Mouse (Mus musculus) hindbrain, embryonic 14.5 days (tissue): ENCODE data around the gene Phgdh. TPM values are rescaled to one million over a fixed set of nuclear protein-coding genes. Genes with fewer than 3 reads are reported as not detected.

Experiments
- ATAC-seq: fragments of 200-750 bp; cut with Nextera tagmentation; 2 replicates; pipeline ENCODE4 v1.8.0; 2017; ENCODE audit warnings: moderate number of reproducible peaks, mild to moderate bottlenecking, moderate TSS enrichment, moderate library complexity; ENCODE audit not compliant: low FRiP score
- DNase-seq: peaks from one replicate; pipeline ENCODE4 v3.0.0-alpha.2; 2015; ENCODE audit warnings: low spot score
- H3K27ac ChIP-seq: fragments of 300-500 bp; sonication (generic); 2 replicates; pipeline ENCODE4 v1.5.1; 2014; ENCODE audit warnings: mild to moderate bottlenecking, moderate library complexity
- H3K27me3 ChIP-seq: fragments of 300-500 bp; sonication (generic); 2 replicates; pipeline ENCODE4 v1.6.1; 2014; ENCODE audit warnings: mild to moderate bottlenecking, low read length, mixed read lengths; ENCODE audit not compliant: control insufficient read depth, insufficient read depth
- H3K36me3 ChIP-seq: fragments of 300-500 bp; sonication (generic); replicated peaks from 2 replicates; pipeline ENCODE4 v1.6.1; 2014; ENCODE audit not compliant: control insufficient read depth, insufficient read depth
- H3K4me1 ChIP-seq: fragments of 300-500 bp; sonication (generic); replicated peaks from 2 replicates; pipeline ENCODE4 v1.6.1; 2014; ENCODE audit warnings: antibody characterized with exemption, low read length, mixed read lengths; ENCODE audit not compliant: control insufficient read depth, insufficient read depth
- H3K4me2 ChIP-seq: fragments of 300-500 bp; sonication (generic); replicated peaks from 2 replicates; pipeline ENCODE4 v1.6.1; 2014; ENCODE audit warnings: mild to moderate bottlenecking, moderate library complexity
- H3K4me3 ChIP-seq: fragments of 300-500 bp; sonication (generic); replicated peaks from 2 replicates; pipeline ENCODE4 v1.5.1; 2014; ENCODE audit warnings: mild to moderate bottlenecking, low read length
- H3K9ac ChIP-seq: fragments of 300-500 bp; sonication (generic); 2 replicates; pipeline ENCODE4 v1.6.1; 2014
- H3K9me3 ChIP-seq: fragments of 300-500 bp; sonication (generic); 2 replicates; pipeline ENCODE4 v1.6.1; 2016; ENCODE audit warnings: low read length; ENCODE audit not compliant: control insufficient read depth
- WGBS: fragments of 180-500 bp; shearing (Covaris S2); extraction: QIAGEN DNeasy Blood & Tissue Kit; methylation state at CpG from one replicate; pipeline ENCODE4 v1.1.7; 2014; 5-methylcytosine and 5-hydroxymethylcytosine counted together
- polyA plus RNA-seq: library from polyadenylated mRNA; unstranded; fragments of >200 nt; fragmentation: Nextera tagmentation; extraction: Ambion mirVana; gene quantifications from 2 replicates; pipeline ENCODE4 v1.2.1, GENCODE M21; 2014

The Phgdh gene
- polyA plus RNA-seq, 1 experiment from 2014 or later, result 160 TPM

GRCm38 (mm10) chr3:98313294-98314155 lies 26.3 kb downstream of the Phgdh start:
- H3K4me1 ChIP-seq, result no peaks in the 10 kb centered on the region
- no peaks in the 10 kb centered on the region for H3K9me3 ChIP-seq
- DNase-seq, result no peak
- no peak overlapping the region for H3K27ac ChIP-seq
- H3K27me3 ChIP-seq, result no peaks in the 10 kb centered on the region
- ATAC-seq, result 0 out of 2 replicates have a peak, but pooled peaks have one; percentile 21
- no peak overlapping the region for H3K9ac ChIP-seq
- no peaks in the 10 kb centered on the region for H3K36me3 ChIP-seq
- WGBS, result 71% methylated on average over 9 of the region's 9 CpGs
- H3K4me2 ChIP-seq, result no peak overlapping the region
- no peak overlapping the region for H3K4me3 ChIP-seq

DNA sequence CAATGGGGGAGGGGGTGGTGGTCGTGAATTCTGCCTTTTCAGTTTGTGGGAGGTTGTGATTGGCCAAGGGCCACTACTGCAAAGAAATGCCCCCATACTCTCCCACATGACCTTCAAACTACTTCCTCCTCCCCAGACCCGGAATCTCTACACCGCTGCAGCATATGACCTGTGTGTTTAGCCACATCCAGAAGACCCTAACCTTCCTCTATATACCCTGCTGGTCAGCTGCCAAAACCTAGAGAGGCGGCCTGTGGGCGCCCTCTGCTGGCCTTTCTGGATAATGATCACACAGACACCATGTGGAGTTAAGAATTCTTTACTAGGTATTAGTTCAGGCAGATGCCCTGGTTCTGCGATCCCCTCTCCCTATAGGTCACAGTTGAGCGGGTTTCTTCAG lies 26.9 kb downstream of the Phgdh start:
- Histone ChIP-seq H3K27ac (no peak overlapping the region), H3K4me2 (no peak overlapping the region), H3K9ac (no peak overlapping the region), H3K4me3 (no peak overlapping the region), H3K36me3 (no peaks in the 10 kb centered on the region), H3K27me3 (no peaks in the 10 kb centered on the region), H3K9me3 (no peaks in the 10 kb centered on the region), H3K4me1 (no peaks in the 10 kb centered on the region)
- DNase-seq (peak; percentile 83), ATAC-seq (peak; percentile 61)
- WGBS, result 21% methylated on average over 6 of the region's 7 CpGs

- H3K9me3 ChIP-seq, result no peaks in the 10 kb centered on the region
- WGBS, result 85% methylated on average over 1 of the region's 1 CpGs
- ATAC-seq, result no peak
These were observed 29.3 kb downstream of the Phgdh start for GRCm38 (mm10) chr3:98310456-98310855.

DNA sequence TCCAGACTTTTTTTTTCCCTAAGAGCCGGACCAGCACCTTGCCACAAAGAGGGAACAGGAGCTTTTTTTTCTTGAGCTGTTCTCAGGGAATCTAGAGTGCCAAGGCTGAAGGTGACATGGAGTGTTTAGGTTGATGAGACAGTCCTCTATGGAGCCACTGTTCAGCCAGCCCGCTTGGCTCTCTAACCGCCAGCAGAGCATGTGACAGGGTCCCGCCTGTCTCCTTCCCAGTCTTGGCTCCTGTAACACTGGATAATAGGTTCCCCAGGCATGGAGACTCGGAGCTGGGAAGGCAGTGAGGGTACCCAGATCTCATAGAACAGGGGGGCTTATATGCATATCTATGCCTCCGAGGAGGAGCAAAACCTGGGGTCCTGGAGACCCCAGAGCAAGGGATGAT lies 31.2 kb downstream of the Phgdh start:
- ATAC-seq (no peak), DNase-seq (no peak)
- Histone ChIP-seq H3K4me3 (no peak overlapping the region), H3K9ac (no peak overlapping the region), H3K4me1 (no peaks in the 10 kb centered on the region), H3K9me3 (no peaks in the 10 kb centered on the region), H3K4me2 (no peak overlapping the region), H3K36me3 (no peaks in the 10 kb centered on the region), H3K27ac (no peak overlapping the region), H3K27me3 (no peaks in the 10 kb centered on the region)
- WGBS, result 76% methylated on average over 6 of the region's 6 CpGs

More at GRCm38 (mm10) chr3:98310456-98310855, 29.3 kb downstream of the Phgdh start:
- Histone ChIP-seq H3K27me3 (no peaks in the 10 kb centered on the region), H3K4me3 (no peak overlapping the region), H3K36me3 (no peaks in the 10 kb centered on the region), H3K4me2 (no peak overlapping the region), H3K27ac (no peak overlapping the region), H3K9ac (no peak overlapping the region), H3K4me1 (no peaks in the 10 kb centered on the region)
- no peak for DNase-seq

GRCm38 (mm10) chr3:98301761-98302160 lies 38.0 kb downstream of the Phgdh start:
- no peaks in the 10 kb centered on the region for H3K4me1 ChIP-seq
- 96% methylated on average over 3 of the region's 3 CpGs for WGBS

GRCm38 (mm10) chr3:98300266-98300665 lies 39.5 kb downstream of the Phgdh start:
- DNase-seq, result no peak
- Histone ChIP-seq H3K27me3 (no peaks in the 10 kb centered on the region), H3K9ac (no peak overlapping the region), H3K4me3 (no peak overlapping the region), H3K4me1 (no peaks in the 10 kb centered on the region), H3K4me2 (no peak overlapping the region), H3K9me3 (no peaks in the 10 kb centered on the region), H3K36me3 (no peaks in the 10 kb centered on the region), H3K27ac (no peak overlapping the region)
- no peak for ATAC-seq
- 96% methylated on average over 4 of the region's 4 CpGs for WGBS

More at GRCm38 (mm10) chr3:98301761-98302160, 38.0 kb downstream of the Phgdh start:
- no peak overlapping the region for H3K27ac ChIP-seq
- no peaks in the 10 kb centered on the region for H3K27me3 ChIP-seq
- no peak overlapping the region for H3K4me3 ChIP-seq
- H3K9ac ChIP-seq, result no peak overlapping the region
- no peak for DNase-seq
- no peaks in the 10 kb centered on the region for H3K36me3 ChIP-seq
- no peak for ATAC-seq
- no peaks in the 10 kb centered on the region for H3K9me3 ChIP-seq
- no peak overlapping the region for H3K4me2 ChIP-seq

DNA sequence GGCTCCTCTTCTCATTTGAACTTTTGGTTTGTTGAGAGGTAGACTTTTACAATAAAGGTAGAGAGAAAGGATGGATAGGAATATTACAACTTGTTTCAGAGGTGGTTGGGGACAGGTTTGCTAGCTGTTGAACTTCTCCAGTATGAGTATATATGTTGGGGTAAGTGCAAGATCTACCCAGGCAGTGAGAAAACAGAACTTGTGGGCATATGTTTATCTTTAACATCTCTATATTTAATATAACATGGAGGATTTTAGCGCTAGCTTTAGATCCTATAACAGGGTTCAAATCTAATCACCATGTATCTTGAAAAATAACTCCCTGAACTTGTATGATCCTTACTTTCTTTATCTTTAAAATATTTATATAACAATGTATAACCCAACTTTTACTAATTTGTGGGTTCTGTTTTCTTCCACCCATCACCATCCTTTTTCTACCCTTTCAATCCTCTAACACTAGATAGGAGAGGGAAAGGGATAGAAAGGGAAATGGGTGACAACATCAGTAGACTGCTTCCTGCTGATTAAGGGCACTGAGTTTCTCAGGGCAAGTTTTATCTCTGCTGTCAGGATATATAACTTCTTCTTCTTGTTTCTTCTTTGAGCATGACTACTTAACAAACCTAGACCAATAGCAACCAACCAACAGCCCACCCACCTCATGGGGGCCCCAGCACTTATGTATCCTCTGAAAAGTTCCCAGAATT lies 40.2 kb downstream of the Phgdh start:
- Histone ChIP-seq H3K27ac (no peak overlapping the region), H3K4me1 (no peaks in the 10 kb centered on the region), H3K9ac (no peak overlapping the region), H3K27me3 (no peaks in the 10 kb centered on the region), H3K9me3 (no peaks in the 10 kb centered on the region), H3K4me2 (no peak overlapping the region), H3K4me3 (no peak overlapping the region), H3K36me3 (no peaks in the 10 kb centered on the region)
- ATAC-seq (no peak), DNase-seq (no peak)
- 94% methylated on average over 1 of the region's 1 CpGs for WGBS

- ATAC-seq (no peak), DNase-seq (no peak)
- 0 out of 2 replicates have a peak, but pooled peaks cover 4% of the 10 kb centered on the region for H3K9me3 ChIP-seq
- WGBS, result 69% methylated on average over 10 of the region's 10 CpGs
- H3K4me3 ChIP-seq, result no peak overlapping the region
- H3K4me2 ChIP-seq, result no peak overlapping the region
- H3K9ac ChIP-seq, result no peak overlapping the region
- no peaks in the 10 kb centered on the region for H3K4me1 ChIP-seq
- H3K27me3 ChIP-seq, result no peaks in the 10 kb centered on the region
- no peak overlapping the region for H3K27ac ChIP-seq
- H3K36me3 ChIP-seq, result no peaks in the 10 kb centered on the region
These were observed 43.8 kb downstream of the Phgdh start for GRCm38 (mm10) chr3:98295965-98296364.

GRCm38 (mm10) chr3:98291044-98291443 lies 48.7 kb downstream of the Phgdh start:
- no peaks in the 10 kb centered on the region for H3K36me3 ChIP-seq
- H3K4me3 ChIP-seq, result no peak overlapping the region
- no peak for ATAC-seq
- H3K9me3 ChIP-seq, result 0 out of 2 replicates have a peak, but pooled peaks cover 10% of the 10 kb centered on the region
- H3K4me1 ChIP-seq, result no peaks in the 10 kb centered on the region
- DNase-seq, result no peak
- no peak overlapping the region for H3K27ac ChIP-seq
- H3K4me2 ChIP-seq, result no peak overlapping the region
- 90% methylated on average over 9 of the region's 9 CpGs for WGBS
- no peaks in the 10 kb centered on the region for H3K27me3 ChIP-seq
- H3K9ac ChIP-seq, result no peak overlapping the region
